Mouse (Mus musculus): ENCODE measurements around the gene Ndufb10. TPM values are rescaled to one million over a fixed set of nuclear protein-coding genes. Genes with fewer than 3 reads are reported as not detected.

Ndufb10 gene
- polyA plus RNA-seq, 1 experiment, result 91.1 TPM

GRCm38 (mm10) chr17:24757394-24757793, 33.1 kb upstream of the Ndufb10 start:
- peaks cover 20% of the 10 kb centered on the region for H3K27me3 ChIP-seq (ENCODE audit: control insufficient read depth, insufficient read depth, low read length)
- no peaks in the 10 kb centered on the region for H3K36me3 ChIP-seq (ENCODE audit: control insufficient read depth, insufficient read depth, low read length)
- WGBS, result 85% methylated on average over 1 of the region's 1 CpGs
- no peak overlapping the region for H3K27ac ChIP-seq (ENCODE audit: insufficient read depth, low read length)
- no peak overlapping the region for H3K4me3 ChIP-seq (ENCODE audit: extremely low read depth, insufficient read depth, insufficient read length)
- no peak for DNase-seq (ENCODE audit: low read depth in 1 of 2, low spot score in 2 of 2)
- H3K4me1 ChIP-seq (ENCODE audit: control insufficient read depth, insufficient read depth, insufficient read length), result peaks cover 7% of the 10 kb centered on the region
- no peak for TF ChIP-seq CTCF (IDR thresholded peaks at IDR 0.05; ENCODE audit: extremely low read depth, insufficient read depth, insufficient read length, insufficient replicate concordance)

DNA sequence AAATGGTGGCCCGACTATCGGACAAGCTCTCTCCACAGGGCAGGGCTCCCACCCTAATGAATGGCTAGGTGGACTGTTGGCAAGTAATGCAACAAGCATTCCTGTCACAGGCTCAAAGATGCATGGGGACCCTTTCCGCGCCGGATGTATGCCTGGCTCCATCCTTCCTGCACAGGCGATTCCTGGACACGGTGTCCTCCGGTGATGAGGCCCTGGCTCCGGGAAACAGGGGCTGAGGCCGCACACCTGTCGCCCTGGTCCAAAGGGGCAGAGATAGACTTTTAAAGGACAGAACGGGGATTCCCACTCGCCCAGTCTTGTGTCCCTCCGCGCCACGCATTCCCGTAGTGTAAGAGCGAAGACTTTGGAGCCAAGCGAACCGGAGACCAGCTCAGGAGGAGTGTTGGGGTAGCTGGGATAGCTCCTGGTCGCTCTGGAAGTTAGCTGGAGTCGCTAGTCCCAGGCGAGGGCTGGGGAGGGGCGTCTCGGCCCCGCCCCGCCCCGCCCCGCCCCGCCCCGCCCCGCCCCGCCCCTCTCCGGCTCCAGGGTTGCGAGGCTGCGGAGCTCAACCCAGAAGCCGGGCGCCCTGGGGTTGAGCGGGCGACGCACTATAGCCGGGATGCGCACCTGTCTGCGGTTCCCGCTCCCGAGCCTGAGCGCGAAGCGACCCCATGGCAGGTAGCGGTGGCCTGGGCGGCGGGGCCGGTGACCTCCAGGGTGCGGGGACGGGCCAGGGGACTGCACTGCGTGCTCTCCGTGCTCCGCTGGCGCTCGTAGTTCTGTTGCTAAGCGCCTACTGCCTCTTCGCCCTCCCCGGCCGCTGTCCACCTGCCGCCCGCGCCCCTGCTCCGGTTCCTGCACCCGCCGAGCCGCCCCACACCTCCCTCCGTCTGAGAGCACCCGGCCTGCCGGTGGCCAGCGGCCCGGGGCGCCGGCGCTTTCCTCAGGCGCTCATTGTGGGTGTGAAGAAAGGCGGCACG, 28.4 kb upstream of the Ndufb10 start, which contains the start of gene Hs3st6:
Gene Hs3st6 (plus strand): TSS at position 574 of the 980 bp plus-strand sequence.
- H3K27me3 ChIP-seq (ENCODE audit: control insufficient read depth, insufficient read depth, low read length), result peaks cover 27% of the 10 kb centered on the region
- no peak for DNase-seq (ENCODE audit: low read depth in 1 of 2, low spot score in 2 of 2)
- H3K36me3 ChIP-seq (ENCODE audit: control insufficient read depth, insufficient read depth, low read length), result no peaks in the 10 kb centered on the region
- H3K4me1 ChIP-seq (ENCODE audit: control insufficient read depth, insufficient read depth, insufficient read length), result peaks cover 8% of the 10 kb centered on the region
- peak within 1 kb of the TSS; percentile 54; the same call in 1 of the 2 replicates for H3K4me3 ChIP-seq (ENCODE audit: extremely low read depth, insufficient read depth, insufficient read length)
- 2% methylated on average over 63 of the region's 82 CpGs for WGBS
- TF ChIP-seq POLR2A (IDR thresholded peaks at IDR 0.05; ENCODE audit: low read depth, low read length), result no peak
- TF ChIP-seq CTCF (IDR thresholded peaks at IDR 0.05; ENCODE audit: extremely low read depth, insufficient read depth, insufficient read length, insufficient replicate concordance), result no peak
- no peak within 1 kb of the TSS for H3K27ac ChIP-seq (ENCODE audit: insufficient read depth, low read length)

GRCm38 (mm10) chr17:24751528-24751927, 27.2 kb upstream of the Ndufb10 start:
- no peak for TF ChIP-seq POLR2A (IDR thresholded peaks at IDR 0.05; ENCODE audit: low read depth, low read length)
- no peak for TF ChIP-seq CTCF (IDR thresholded peaks at IDR 0.05; ENCODE audit: extremely low read depth, insufficient read depth, insufficient read length, insufficient replicate concordance)
- no peak for DNase-seq (ENCODE audit: low read depth in 1 of 2, low spot score in 2 of 2)
- H3K4me3 ChIP-seq (ENCODE audit: extremely low read depth, insufficient read depth, insufficient read length), result no peak overlapping the region
- peaks cover 8% of the 10 kb centered on the region for H3K4me1 ChIP-seq (ENCODE audit: control insufficient read depth, insufficient read depth, insufficient read length)
- peaks cover 27% of the 10 kb centered on the region for H3K27me3 ChIP-seq (ENCODE audit: control insufficient read depth, insufficient read depth, low read length)
- 39% methylated on average over 4 of the region's 4 CpGs for WGBS
- H3K36me3 ChIP-seq (ENCODE audit: control insufficient read depth, insufficient read depth, low read length), result no peaks in the 10 kb centered on the region
- H3K27ac ChIP-seq (ENCODE audit: insufficient read depth, low read length), result no peak overlapping the region

DNA sequence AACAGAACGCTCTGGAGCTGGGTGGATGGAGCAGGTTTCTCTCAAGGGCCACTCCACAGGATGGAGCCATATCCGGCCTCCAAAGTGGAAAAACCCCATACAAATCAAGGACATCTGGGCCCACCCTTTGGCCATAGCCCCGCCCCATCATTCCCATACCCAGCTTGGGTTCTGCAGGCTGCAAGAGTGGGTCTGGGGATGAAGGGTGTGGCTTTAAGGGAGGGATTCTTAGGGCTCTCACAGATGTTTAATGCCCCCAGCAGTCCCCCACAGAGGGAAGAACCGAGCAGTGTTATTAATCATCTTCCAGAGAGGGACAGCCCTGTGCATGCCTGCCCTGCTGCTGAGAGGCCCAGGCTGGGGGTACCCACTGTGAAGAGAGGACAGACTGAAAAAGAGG, 22.7 kb upstream of the Ndufb10 start:
- no peaks in the 10 kb centered on the region for H3K4me1 ChIP-seq (ENCODE audit: control insufficient read depth, insufficient read depth, insufficient read length)
- H3K27me3 ChIP-seq (ENCODE audit: control insufficient read depth, insufficient read depth, low read length), result 0 out of 2 replicates have a peak, but pooled peaks cover 5% of the 10 kb centered on the region
- no peak for DNase-seq (ENCODE audit: low read depth in 1 of 2, low spot score in 2 of 2)
- no peak overlapping the region for H3K4me3 ChIP-seq (ENCODE audit: extremely low read depth, insufficient read depth, insufficient read length)
- H3K27ac ChIP-seq (ENCODE audit: insufficient read depth, low read length), result no peak overlapping the region
- peaks cover 5% of the 10 kb centered on the region; the same call in 1 of the 2 replicates for H3K36me3 ChIP-seq (ENCODE audit: control insufficient read depth, insufficient read depth, low read length)
- TF ChIP-seq POLR2A (IDR thresholded peaks at IDR 0.05; ENCODE audit: low read depth, low read length) (no peak), CTCF (IDR thresholded peaks at IDR 0.05; ENCODE audit: extremely low read depth, insufficient read depth, insufficient read length, insufficient replicate concordance) (no peak)
- WGBS, result 66% methylated on average over 4 of the region's 4 CpGs

- no peaks in the 10 kb centered on the region for H3K4me1 ChIP-seq (ENCODE audit: control insufficient read depth, insufficient read depth, insufficient read length)
- 26% methylated on average over 7 of the region's 7 CpGs for WGBS
- no peak overlapping the region for H3K27ac ChIP-seq (ENCODE audit: insufficient read depth, low read length)
- TF ChIP-seq POLR2A (IDR thresholded peaks at IDR 0.05; ENCODE audit: low read depth, low read length) (no peak), CTCF (IDR thresholded peaks at IDR 0.05; ENCODE audit: extremely low read depth, insufficient read depth, insufficient read length, insufficient replicate concordance) (peak; percentile 89; the same call in 1 of the 2 replicates)
- H3K36me3 ChIP-seq (ENCODE audit: control insufficient read depth, insufficient read depth, low read length), result peaks cover 6% of the 10 kb centered on the region
- DNase-seq (ENCODE audit: low read depth in 1 of 2, low spot score in 2 of 2), result peak; percentile 69 to 76
- H3K4me3 ChIP-seq (ENCODE audit: extremely low read depth, insufficient read depth, insufficient read length), result no peak overlapping the region
- H3K27me3 ChIP-seq (ENCODE audit: control insufficient read depth, insufficient read depth, low read length), result 0 out of 2 replicates have a peak, but pooled peaks cover under 1% of the 10 kb centered on the region
Observed at GRCm38 (mm10) chr17:24745526-24746497, 21.5 kb upstream of the Ndufb10 start.

GRCm38 (mm10) chr17:24744381-24744780, 20.1 kb upstream of the Ndufb10 start:
- 81% methylated on average over 3 of the region's 3 CpGs for WGBS
- DNase-seq (ENCODE audit: low read depth in 1 of 2, low spot score in 2 of 2), result no peak
- TF ChIP-seq CTCF (IDR thresholded peaks at IDR 0.05; ENCODE audit: extremely low read depth, insufficient read depth, insufficient read length, insufficient replicate concordance) (no peak), POLR2A (IDR thresholded peaks at IDR 0.05; ENCODE audit: low read depth, low read length) (no peak)
- H3K4me3 ChIP-seq (ENCODE audit: extremely low read depth, insufficient read depth, insufficient read length), result no peak overlapping the region
- H3K27ac ChIP-seq (ENCODE audit: insufficient read depth, low read length), result no peak overlapping the region
- peaks cover 12% of the 10 kb centered on the region for H3K36me3 ChIP-seq (ENCODE audit: control insufficient read depth, insufficient read depth, low read length)
- no peaks in the 10 kb centered on the region for H3K4me1 ChIP-seq (ENCODE audit: control insufficient read depth, insufficient read depth, insufficient read length)
- H3K27me3 ChIP-seq (ENCODE audit: control insufficient read depth, insufficient read depth, low read length), result no peaks in the 10 kb centered on the region
